ENCODE assay signal across 14 mouse cellular contexts in genomic region chr17:29247881-29248280, GRCm38 (mm10). TPM values are rescaled to one million over a fixed set of nuclear protein-coding genes. Genes with fewer than 3 reads are reported as not detected.
DNase-seq lines count a peak whose midpoint lies in the region; ATAC-seq and TF ChIP-seq lines count a peak whose summit lies in the region.
"Had no signal": no experiment of that assay in that cellular context is flagged by ENCODE, and none has a peak within 500 bp of the region (broad histone marks: within the 10 kb centered on the region; RNA-seq: fewer than 3 reads in every experiment).

No protein-coding gene starts in this region.

- peak overlapping the region; percentile 48 for H3K9ac ChIP-seq in heart, embryonic 16.5 days (ENCODE audit: low read length)
- H3K9ac ChIP-seq in hindbrain, embryonic 14.5 days = no peak overlapping the region
- no peak overlapping the region for H3K9ac ChIP-seq in hindbrain, embryonic 11.5 days (ENCODE audit: low read depth, low read length)
- H3K9ac ChIP-seq: hindbrain, embryonic 13.5 days; liver, postnatal 0 days; midbrain, embryonic 12.5 days; neural tube, embryonic 13.5 days had no signal

- no peak for TF ChIP-seq POLR2A in kidney, adult 2 months (IDR thresholded peaks at IDR 0.05; ENCODE audit: low read depth, low read length)

- no peaks in the 10 kb centered on the region for H3K27me3 ChIP-seq in heart, embryonic 16.5 days (ENCODE audit: control insufficient read depth, insufficient read depth, low read length)
- H3K27me3 ChIP-seq in kidney, adult 2 months (replicated peaks; ENCODE audit: control insufficient read depth, insufficient read depth, low read length) = no peaks in the 10 kb centered on the region
- H3K27me3 ChIP-seq in hindbrain, embryonic 14.5 days (ENCODE audit: control insufficient read depth, insufficient read depth, low read length) = no peaks in the 10 kb centered on the region
- no peaks in the 10 kb centered on the region for H3K27me3 ChIP-seq in hindbrain, embryonic 11.5 days (ENCODE audit: control insufficient read depth, insufficient read depth, low read length)
- H3K27me3 ChIP-seq: hindbrain, embryonic 13.5 days; midbrain, embryonic 12.5 days; neural tube, embryonic 13.5 days had no signal

- ATAC-seq in heart, embryonic 16.5 days (replicated peaks; ENCODE audit: extremely low read depth, insufficient read depth, low FRiP score) = no peak
- no peak for ATAC-seq in hindbrain, embryonic 14.5 days (ENCODE audit: low FRiP score)
- ATAC-seq in hindbrain, embryonic 11.5 days (ENCODE audit: low FRiP score) = no peak
- ATAC-seq: liver, postnatal 0 days had no signal

- H3K4me3 ChIP-seq in heart, embryonic 16.5 days (ENCODE audit: low read length) = no peak overlapping the region
- H3K4me3 ChIP-seq in kidney, adult 2 months (ENCODE audit: insufficient read depth, low read depth, low read length) = no peak overlapping the region
- H3K4me3 ChIP-seq in hindbrain, embryonic 14.5 days (replicated peaks; ENCODE audit: low read length) = no peak overlapping the region
- H3K4me3 ChIP-seq in hindbrain, embryonic 11.5 days (ENCODE audit: low read depth, low read length) = no peak overlapping the region
- H3K4me3 ChIP-seq: hindbrain, embryonic 13.5 days; midbrain, embryonic 12.5 days; neural tube, embryonic 13.5 days had no signal

- TF ChIP-seq CTCF in kidney, adult 2 months (conservative IDR thresholded peaks at IDR 0.05; ENCODE audit: insufficient read depth, insufficient read length, low read depth, low read length) = no peak

- no peaks in the 10 kb centered on the region for H3K36me3 ChIP-seq in heart, embryonic 16.5 days (ENCODE audit: control insufficient read depth, insufficient read depth)
- H3K36me3 ChIP-seq in kidney, adult 2 months (ENCODE audit: control insufficient read depth, insufficient read depth, low read length) = no peaks in the 10 kb centered on the region
- H3K36me3 ChIP-seq in hindbrain, embryonic 14.5 days (replicated peaks; ENCODE audit: control insufficient read depth, insufficient read depth) = peaks cover 31% of the 10 kb centered on the region
- H3K36me3 ChIP-seq in hindbrain, embryonic 11.5 days (ENCODE audit: control insufficient read depth, insufficient read depth, low read length) = no peaks in the 10 kb centered on the region; the same call in 1 of the 2 replicates

- H3K27ac ChIP-seq in heart, embryonic 16.5 days (ENCODE audit: low read length) = peak overlapping the region; percentile 84
- H3K27ac ChIP-seq in kidney, adult 2 months (ENCODE audit: insufficient read depth, low read depth, low read length) = no peak overlapping the region
- no peak overlapping the region for H3K27ac ChIP-seq in hindbrain, embryonic 14.5 days
- H3K27ac ChIP-seq in hindbrain, embryonic 11.5 days (ENCODE audit: low read depth, low read length) = no peak overlapping the region
- H3K27ac ChIP-seq: hindbrain, embryonic 13.5 days; kidney, postnatal 0 days; midbrain, embryonic 12.5 days; neural tube, embryonic 13.5 days had no signal

- H3K9me3 ChIP-seq in heart, embryonic 16.5 days (replicated peaks; ENCODE audit: control insufficient read depth, low read length) = no peaks in the 10 kb centered on the region
- H3K9me3 ChIP-seq in hindbrain, embryonic 14.5 days (ENCODE audit: control insufficient read depth, low read length) = no peaks in the 10 kb centered on the region
- no peaks in the 10 kb centered on the region for H3K9me3 ChIP-seq in hindbrain, embryonic 11.5 days (ENCODE audit: control insufficient read depth, low read length)
- H3K9me3 ChIP-seq: hindbrain, embryonic 13.5 days; midbrain, embryonic 12.5 days; neural tube, embryonic 13.5 days had no signal

- H3K4me2 ChIP-seq in heart, embryonic 16.5 days (ENCODE audit: low read depth, low read length) = peak overlapping the region; percentile 4; the same call in 1 of the 2 replicates
- H3K4me2 ChIP-seq in hindbrain, embryonic 14.5 days (replicated peaks) = no peak overlapping the region
- no peak overlapping the region for H3K4me2 ChIP-seq in hindbrain, embryonic 11.5 days (replicated peaks; ENCODE audit: low read depth, low read length)
- H3K4me2 ChIP-seq: hindbrain, embryonic 13.5 days; midbrain, embryonic 12.5 days; neural tube, embryonic 13.5 days had no signal

- H3K4me1 ChIP-seq in heart, embryonic 16.5 days (ENCODE audit: control insufficient read depth, insufficient read depth, low read length) = peaks cover 65% of the 10 kb centered on the region
- peaks cover 15% of the 10 kb centered on the region for H3K4me1 ChIP-seq in kidney, adult 2 months (ENCODE audit: control insufficient read depth, insufficient read depth, low read length)
- peaks cover 22% of the 10 kb centered on the region for H3K4me1 ChIP-seq in hindbrain, embryonic 14.5 days (replicated peaks; ENCODE audit: control insufficient read depth, insufficient read depth, low read length)
- peaks cover 10% of the 10 kb centered on the region; the same call in 1 of the 2 replicates for H3K4me1 ChIP-seq in hindbrain, embryonic 11.5 days (replicated peaks; ENCODE audit: control insufficient read depth, insufficient read depth, low read length)

- 47% methylated on average over 13 of the region's 13 CpGs for WGBS in heart, embryonic 16.5 days
- WGBS in kidney, adult 2 months = 79% methylated on average over 13 of the region's 13 CpGs
- WGBS in hindbrain, embryonic 14.5 days = 84% methylated on average over 13 of the region's 13 CpGs
- WGBS in hindbrain, embryonic 11.5 days = 84% methylated on average over 13 of the region's 13 CpGs

- peak; percentile 97 for DNase-seq in heart, adult 11 months
- DNase-seq in heart, adult 8-10 months (ENCODE audit: low spot score) = no peak
- peak; percentile 77 for DNase-seq in right cerebral cortex, adult 18-20 months
- no peak for DNase-seq in right cerebral cortex, postnatal 4 days
- no peak for DNase-seq in kidney, adult 2 months
- no peak for DNase-seq in hindbrain, embryonic 14.5 days (ENCODE audit: low spot score)
- DNase-seq in hindbrain, embryonic 11.5 days (ENCODE audit: low spot score) = no peak
- DNase-seq: layer of hippocampus, postnatal 36 days; liver, postnatal 0 days had no signal

RNA-seq across cellular contexts. Expression of gene Cpne5, which starts 9.9 kb away (rescaled TPM):
- total RNA-seq in heart, adult 8-10 months (2022) = 1 to 10 TPM; 3.2 to 9.5 (median 4.4) TPM
- polyA plus RNA-seq in heart, embryonic 16.5 days (2015; fragmentation: Nextera tagmentation; extraction: Ambion mirVana) = 13.3 and 14.1 TPM in 2 replicates
- 0.78 and 1.2 TPM in 2 replicates for polyA plus RNA-seq in kidney, adult 2 months (2012; rRNA removed)
- polyA plus RNA-seq in hindbrain, embryonic 14.5 days (2014; fragmentation: Nextera tagmentation; extraction: Ambion mirVana) = 38.1 and 42.8 TPM in 2 replicates
- polyA plus RNA-seq in hindbrain, embryonic 11.5 days (2014; fragmentation: Nextera tagmentation; extraction: Ambion mirVana) = 3.7 and 4.2 TPM in 2 replicates

RNA-seq across cellular contexts. Expression of gene Ppil1, which starts 16.1 kb away (rescaled TPM):
- 10 to 100 TPM; 36.5 to 43.8 (median 37.3) TPM for total RNA-seq in heart, adult 8-10 months (2022)
- polyA plus RNA-seq in heart, embryonic 16.5 days (2015; fragmentation: Nextera tagmentation; extraction: Ambion mirVana) = 101 and 104 TPM in 2 replicates
- 21.5 and 23.5 TPM in 2 replicates for polyA plus RNA-seq in kidney, adult 2 months (2012; rRNA removed)
- 101 TPM in 2 replicates for polyA plus RNA-seq in hindbrain, embryonic 14.5 days (2014; fragmentation: Nextera tagmentation; extraction: Ambion mirVana)
- 128 and 142 TPM in 2 replicates for polyA plus RNA-seq in hindbrain, embryonic 11.5 days (2014; fragmentation: Nextera tagmentation; extraction: Ambion mirVana)

RNA-seq across cellular contexts. Expression of gene BC004004, which starts 20.7 kb away (rescaled TPM):
- 100 to 1,000 TPM; 294 to 476 (median 372) TPM for total RNA-seq in heart, adult 8-10 months (2022)
- polyA plus RNA-seq in heart, embryonic 16.5 days (2015; fragmentation: Nextera tagmentation; extraction: Ambion mirVana) = 95.4 and 96.8 TPM in 2 replicates
- 219 and 228 TPM in 2 replicates for polyA plus RNA-seq in kidney, adult 2 months (2012; rRNA removed)
- 126 and 131 TPM in 2 replicates for polyA plus RNA-seq in hindbrain, embryonic 14.5 days (2014; fragmentation: Nextera tagmentation; extraction: Ambion mirVana)
- 75.5 and 79.4 TPM in 2 replicates for polyA plus RNA-seq in hindbrain, embryonic 11.5 days (2014; fragmentation: Nextera tagmentation; extraction: Ambion mirVana)

Comparison
In these comparisons a context has a peak if more than half of its experiments do, and no peak if none do; other contexts are left out.
1. DNase-seq: peak in heart, adult 11 months (single experiment) and right cerebral cortex, adult 18-20 months (single experiment); none in heart, adult 8-10 months (single experiment), right cerebral cortex, postnatal 4 days (single experiment), kidney, adult 2 months (single experiment), hindbrain, embryonic 14.5 days (single experiment) and hindbrain, embryonic 11.5 days (single experiment).